Mouse (Mus musculus): ENCODE measurements at regions not wholly inside any gene's neighbourhood (a gene's known extent, or its start where the extent isn't known, plus 50 kb on each side); places are given as distances from the start of the nearest gene placed in this dataset.

GRCm38 (mm10) chr12:29118336-29118735, 366.7 kb downstream of the Eipr1 start:
- DNase-seq (ENCODE audit: extremely low read depth, low read depth, low spot score) = no peak

GRCm38 (mm10) chr12:29121159-29121558, 369.6 kb downstream of the Eipr1 start:
- DNase-seq (ENCODE audit: extremely low read depth, low read depth, low spot score) = no peak

GRCm38 (mm10) chr12:29122931-29123330, 371.3 kb downstream of the Eipr1 start:
- DNase-seq (ENCODE audit: extremely low read depth, low read depth, low spot score) = no peak

- DNase-seq (ENCODE audit: extremely low read depth, low read depth, low spot score) = no peak
Measured at GRCm38 (mm10) chr12:29124079-29124668, 372.6 kb downstream of the Eipr1 start.

GRCm38 (mm10) chr12:29128844-29129243, 377.2 kb downstream of the Eipr1 start:
- no peak for DNase-seq (ENCODE audit: extremely low read depth, low read depth, low spot score)

- no peak for DNase-seq (ENCODE audit: extremely low read depth, low read depth, low spot score)
Measured at GRCm38 (mm10) chr12:29129331-29129730, 377.7 kb downstream of the Eipr1 start.

GRCm38 (mm10) chr12:29134326-29134725, 382.7 kb downstream of the Eipr1 start:
- no peak for DNase-seq (ENCODE audit: extremely low read depth, low read depth, low spot score)

- no peak for DNase-seq (ENCODE audit: extremely low read depth, low read depth, low spot score)
Measured at GRCm38 (mm10) chr12:29136850-29137268, 385.3 kb downstream of the Eipr1 start.

GRCm38 (mm10) chr12:29137455-29137854, 385.9 kb downstream of the Eipr1 start:
- DNase-seq (ENCODE audit: extremely low read depth, low read depth, low spot score) = no peak

GRCm38 (mm10) chr12:29140576-29140975, 387.6 kb upstream of the Myt1l start:
- DNase-seq (ENCODE audit: extremely low read depth, low read depth, low spot score) = no peak

- no peak for DNase-seq (ENCODE audit: extremely low read depth, low read depth, low spot score)
Measured at GRCm38 (mm10) chr12:29141132-29141531, 387.1 kb upstream of the Myt1l start.

GRCm38 (mm10) chr12:29141855-29142254, 386.3 kb upstream of the Myt1l start:
- no peak for DNase-seq (ENCODE audit: extremely low read depth, low read depth, low spot score)

GRCm38 (mm10) chr12:29143297-29143696, 384.9 kb upstream of the Myt1l start:
- no peak for DNase-seq (ENCODE audit: extremely low read depth, low read depth, low spot score)

- DNase-seq (ENCODE audit: extremely low read depth, low read depth, low spot score) = no peak
Measured at GRCm38 (mm10) chr12:29160920-29161319, 367.3 kb upstream of the Myt1l start.

GRCm38 (mm10) chr12:29161546-29161945, 366.6 kb upstream of the Myt1l start:
- no peak for DNase-seq (ENCODE audit: extremely low read depth, low read depth, low spot score)

GRCm38 (mm10) chr12:29164701-29165100, 363.5 kb upstream of the Myt1l start:
- DNase-seq (ENCODE audit: extremely low read depth, low read depth, low spot score) = no peak

GRCm38 (mm10) chr12:29166316-29166715, 361.9 kb upstream of the Myt1l start:
- DNase-seq (ENCODE audit: extremely low read depth, low read depth, low spot score) = no peak

GRCm38 (mm10) chr12:29167922-29168321, 360.3 kb upstream of the Myt1l start:
- DNase-seq (ENCODE audit: extremely low read depth, low read depth, low spot score) = no peak

- DNase-seq (ENCODE audit: extremely low read depth, low read depth, low spot score) = no peak
Measured at GRCm38 (mm10) chr12:29175698-29176440, 352.3 kb upstream of the Myt1l start.

GRCm38 (mm10) chr12:29177145-29177544, 351.0 kb upstream of the Myt1l start:
- DNase-seq (ENCODE audit: extremely low read depth, low read depth, low spot score) = no peak

- DNase-seq (ENCODE audit: extremely low read depth, low read depth, low spot score) = no peak
Measured at GRCm38 (mm10) chr12:29178168-29178895, 349.9 kb upstream of the Myt1l start.

- no peak for DNase-seq (ENCODE audit: extremely low read depth, low read depth, low spot score)
Measured at GRCm38 (mm10) chr12:29179405-29179804, 348.8 kb upstream of the Myt1l start.

All from fat pad, adult 2 months (tissue).